Mouse (Mus musculus) heart, postnatal 0 days (tissue): ENCODE results near the gene Rec8.

ENCODE experiments used
- CTCF ChIP-seq: IDR thresholded peaks from 2 replicates; pipeline ENCODE4 v1.5.1; 2016; ENCODE audit warnings: antibody characterized with exemption, control low read depth, low read depth
- EP300 ChIP-seq: IDR thresholded peaks from 2 replicates; pipeline ENCODE4 v1.6.1; 2016; ENCODE audit warnings: antibody characterized with exemption, low read depth

- no peak for TF ChIP-seq CTCF
- TF ChIP-seq EP300: no peak
Measured at GRCm38 (mm10) chr14:55570588-55570987, 47.2 kb upstream of the Rec8 start.
